ENCODE assay signal across 23 mouse cellular contexts in the genomic region with DNA sequence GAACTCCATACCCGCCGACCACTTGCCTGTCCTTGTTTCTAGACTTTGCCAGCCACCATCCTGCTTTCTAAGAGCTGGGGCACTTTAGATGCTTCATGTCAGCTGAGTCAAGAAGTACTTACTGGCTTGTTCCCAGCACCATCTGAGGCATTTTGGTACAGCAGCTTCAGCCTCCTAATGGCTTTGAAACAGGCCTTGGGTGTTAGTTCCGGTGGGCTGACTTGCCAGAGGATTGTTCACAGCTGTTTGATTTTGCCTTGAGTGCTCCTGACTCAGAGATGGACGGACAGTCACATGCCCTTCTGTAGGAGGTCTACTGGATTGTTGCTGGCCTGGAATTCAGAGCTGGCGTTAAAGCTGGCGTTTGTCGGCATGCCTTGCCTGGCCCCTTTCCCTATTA. TPM values are rescaled to one million over a fixed set of nuclear protein-coding genes. Genes with fewer than 3 reads are reported as not detected.
A peak's percentile ranks its signal among the peaks of the same experiment; 100 is the strongest.
DNase-seq lines count a peak whose midpoint lies in the region; ATAC-seq and TF ChIP-seq lines count a peak whose summit lies in the region.
"Had no signal": no experiment of that assay in that cellular context is flagged by ENCODE, and none has a peak within 500 bp of the region (broad histone marks: within the 10 kb centered on the region; RNA-seq: fewer than 3 reads in every experiment).

No protein-coding gene starts in this region.

- H3K4me3 ChIP-seq in kidney, embryonic 15.5 days (replicated peaks) = no peak overlapping the region
- H3K4me3 ChIP-seq in lung, postnatal 0 days (ENCODE audit: low read depth, low read length) = no peak overlapping the region
- H3K4me3 ChIP-seq in forebrain, embryonic 12.5 days (replicated peaks) = no peak overlapping the region
- H3K4me3 ChIP-seq in midbrain, embryonic 16.5 days (ENCODE audit: low read depth, low read length) = no peak overlapping the region
- H3K4me3 ChIP-seq: forebrain, embryonic 15.5 days; heart, embryonic 15.5 days; left cerebral cortex, adult 2 months; neural tube, embryonic 13.5 days had no signal

- H3K27ac ChIP-seq in kidney, embryonic 15.5 days = 0 out of 2 replicates have a peak overlapping the region, but pooled peaks have one; percentile 22
- H3K27ac ChIP-seq in lung, postnatal 0 days (ENCODE audit: low read length) = no peak overlapping the region
- H3K27ac ChIP-seq in forebrain, embryonic 12.5 days = no peak overlapping the region
- H3K27ac ChIP-seq in midbrain, embryonic 16.5 days (ENCODE audit: low read length) = no peak overlapping the region
- H3K27ac ChIP-seq: forebrain, embryonic 15.5 days; heart, embryonic 15.5 days; left cerebral cortex, adult 2 months; neural tube, embryonic 13.5 days; stomach, postnatal 0 days had no signal

- no peaks in the 10 kb centered on the region for H3K9me3 ChIP-seq in kidney, embryonic 15.5 days (replicated peaks)
- no peaks in the 10 kb centered on the region for H3K9me3 ChIP-seq in lung, postnatal 0 days (ENCODE audit: low read length)
- no peaks in the 10 kb centered on the region for H3K9me3 ChIP-seq in forebrain, embryonic 12.5 days
- H3K9me3 ChIP-seq in midbrain, embryonic 16.5 days (replicated peaks; ENCODE audit: control insufficient read depth, low read length, poor library complexity, severe bottlenecking) = no peaks in the 10 kb centered on the region
- H3K9me3 ChIP-seq: forebrain, embryonic 15.5 days; G1E; heart, embryonic 15.5 days; neural tube, embryonic 13.5 days had no signal

- no peak overlapping the region for H3K9ac ChIP-seq in kidney, embryonic 15.5 days
- H3K9ac ChIP-seq in lung, postnatal 0 days (replicated peaks; ENCODE audit: low read depth) = no peak overlapping the region
- H3K9ac ChIP-seq in forebrain, embryonic 12.5 days = no peak overlapping the region
- no peak overlapping the region for H3K9ac ChIP-seq in midbrain, embryonic 16.5 days (ENCODE audit: low read depth, low read length)
- H3K9ac ChIP-seq: heart, embryonic 15.5 days had no signal

- TF ChIP-seq EP300 in lung, postnatal 0 days (IDR thresholded peaks at IDR 0.05) = peak; percentile 39; the same call in 1 of the 2 replicates

- peak; percentile 19 to 21 for DNase-seq in cerebellum, postnatal 10 days
- no peak for DNase-seq in cerebellum, postnatal 14 days
- DNase-seq in kidney, adult 11 months = no peak
- DNase-seq in lung, postnatal 0 days (ENCODE audit: low spot score) = peak; percentile 79
- DNase-seq in retina, embryonic 14.5 days (ENCODE audit: low spot score) = peak; percentile 52
- DNase-seq: adrenal gland, adult 2 months; cerebellum, adult 9-10 months; gastrocnemius, postnatal 14 days; heart, postnatal 4 days; kidney, adult 18-20 months; kidney, postnatal 25 days; left cerebral cortex, postnatal 4 days; liver had no signal

- no peak overlapping the region for H3K4me2 ChIP-seq in kidney, embryonic 15.5 days
- no peak overlapping the region for H3K4me2 ChIP-seq in lung, postnatal 0 days (replicated peaks; ENCODE audit: low read depth, low read length)
- no peak overlapping the region for H3K4me2 ChIP-seq in forebrain, embryonic 12.5 days
- no peak overlapping the region for H3K4me2 ChIP-seq in midbrain, embryonic 16.5 days (ENCODE audit: low read length)
- H3K4me2 ChIP-seq: forebrain, embryonic 15.5 days; midbrain, embryonic 11.5 days had no signal

- no peak; the same call in 1 of the 2 replicates for ATAC-seq in kidney, embryonic 15.5 days (replicated peaks; ENCODE audit: low FRiP score)
- peak; percentile 83 for ATAC-seq in lung, postnatal 0 days
- no peak for ATAC-seq in forebrain, embryonic 12.5 days (ENCODE audit: low FRiP score)
- no peak for ATAC-seq in midbrain, embryonic 16.5 days
- ATAC-seq: forebrain, embryonic 15.5 days had no signal

- 0 out of 2 replicates have a peak, but pooled peaks cover 3% of the 10 kb centered on the region for H3K36me3 ChIP-seq in kidney, embryonic 15.5 days
- H3K36me3 ChIP-seq in lung, postnatal 0 days (ENCODE audit: insufficient read depth, low read length) = no peaks in the 10 kb centered on the region
- no peaks in the 10 kb centered on the region; the same call in 1 of the 2 replicates for H3K36me3 ChIP-seq in forebrain, embryonic 12.5 days (replicated peaks)
- peaks cover 10% of the 10 kb centered on the region for H3K36me3 ChIP-seq in midbrain, embryonic 16.5 days (ENCODE audit: control insufficient read depth, insufficient read depth, low read length)
- H3K36me3 ChIP-seq: heart, embryonic 15.5 days had no signal

- no peaks in the 10 kb centered on the region for H3K27me3 ChIP-seq in kidney, embryonic 15.5 days
- H3K27me3 ChIP-seq in lung, postnatal 0 days (replicated peaks; ENCODE audit: insufficient read depth, low read length) = no peaks in the 10 kb centered on the region
- no peaks in the 10 kb centered on the region for H3K27me3 ChIP-seq in forebrain, embryonic 12.5 days
- no peaks in the 10 kb centered on the region for H3K27me3 ChIP-seq in midbrain, embryonic 16.5 days (ENCODE audit: control insufficient read depth, insufficient read depth, low read depth, low read length)
- H3K27me3 ChIP-seq: forebrain, embryonic 15.5 days; heart, embryonic 15.5 days; neural tube, embryonic 13.5 days had no signal

- peaks cover 19% of the 10 kb centered on the region for H3K4me1 ChIP-seq in kidney, embryonic 15.5 days
- peaks cover 13% of the 10 kb centered on the region; the same call in 1 of the 2 replicates for H3K4me1 ChIP-seq in lung, postnatal 0 days (ENCODE audit: insufficient read depth, low read depth, low read length)
- H3K4me1 ChIP-seq in forebrain, embryonic 12.5 days = peaks cover 13% of the 10 kb centered on the region
- H3K4me1 ChIP-seq in midbrain, embryonic 16.5 days (ENCODE audit: control insufficient read depth, insufficient read depth, low read length) = peaks cover 6% of the 10 kb centered on the region; the same call in 1 of the 2 replicates

- no peak for TF ChIP-seq CTCF in lung, postnatal 0 days (IDR thresholded peaks at IDR 0.05)

- WGBS in kidney, embryonic 15.5 days = 68% methylated on average over 7 of the region's 7 CpGs
- 41% methylated on average over 7 of the region's 7 CpGs for WGBS in lung, postnatal 0 days
- WGBS in forebrain, embryonic 12.5 days = 77% methylated on average over 7 of the region's 7 CpGs
- WGBS in midbrain, embryonic 16.5 days = 76% methylated on average over 7 of the region's 7 CpGs

RNA-seq across cellular contexts. Expression of gene Ipmk, which starts 13.5 kb away (rescaled TPM):
- 14.3 and 18.6 TPM in 2 replicates for polyA plus RNA-seq in kidney, embryonic 15.5 days (2015; fragmentation: Nextera tagmentation; extraction: Ambion mirVana)
- 11.5 and 12.0 TPM in 2 replicates for polyA plus RNA-seq in lung, postnatal 0 days (2015; fragmentation: Nextera tagmentation; extraction: Ambion mirVana)
- polyA plus RNA-seq in forebrain, embryonic 12.5 days (2016; fragmentation: Nextera tagmentation; extraction: Ambion mirVana) = 24.8 and 25.9 TPM in 2 replicates
- polyA plus RNA-seq in midbrain, embryonic 16.5 days (2015; fragmentation: Nextera tagmentation; extraction: Ambion mirVana) = 16.5 and 19.3 TPM in 2 replicates

RNA-seq across cellular contexts. Expression of gene Cisd1, which starts 16.3 kb away (rescaled TPM):
- polyA plus RNA-seq in kidney, embryonic 15.5 days (2015; fragmentation: Nextera tagmentation; extraction: Ambion mirVana) = 131 and 136 TPM in 2 replicates
- polyA plus RNA-seq in lung, postnatal 0 days (2015; fragmentation: Nextera tagmentation; extraction: Ambion mirVana) = 84.4 and 86.3 TPM in 2 replicates
- 160 and 169 TPM in 2 replicates for polyA plus RNA-seq in forebrain, embryonic 12.5 days (2016; fragmentation: Nextera tagmentation; extraction: Ambion mirVana)
- 300 and 325 TPM in 2 replicates for polyA plus RNA-seq in midbrain, embryonic 16.5 days (2015; fragmentation: Nextera tagmentation; extraction: Ambion mirVana)

Comparison
In these comparisons a context has a peak if more than half of its experiments do, and no peak if none do; other contexts are left out.
1. DNase-seq: peak in cerebellum, postnatal 10 days (2 of 2), lung, postnatal 0 days (single experiment) and retina, embryonic 14.5 days (single experiment); none in cerebellum, postnatal 14 days (0 of 2) and kidney, adult 11 months (single experiment).